Mouse (Mus musculus) myocyte (in vitro differentiated cells): Measurements from ENCODE around the gene Fam174b.

Experiments
- E2F4 ChIP-seq: IDR thresholded peaks from one replicate; pipeline ENCODE4 v1.6.1; 2011; ENCODE audit warnings: mild to moderate bottlenecking, control low read depth, moderate library complexity; ENCODE audit not compliant: insufficient read depth
- MYOD1 ChIP-seq, 3 experiments: IDR thresholded peaks; one replicate each; pipeline ENCODE4 v1.6.1; 2011; ENCODE audit warnings: control low read depth in 2 of 3, low read depth in 2 of 3, mild to moderate bottlenecking in 2 of 3, moderate library complexity in 1 of 3; ENCODE audit not compliant: insufficient read length in 2 of 3, control insufficient read depth in 1 of 3
- MYOG ChIP-seq, 3 experiments: IDR thresholded peaks; one replicate each; pipeline ENCODE4 v1.6.1; 2011; ENCODE audit warnings: control low read depth in 2 of 3, low read depth in 2 of 3, mild to moderate bottlenecking in 2 of 3; ENCODE audit not compliant: insufficient read length in 2 of 3, control insufficient read depth in 1 of 3, insufficient read depth in 1 of 3
- POLR2A ChIP-seq: IDR thresholded peaks from one replicate; pipeline ENCODE4 v1.6.1; 2011; ENCODE audit warnings: low read depth, mild to moderate bottlenecking, control low read depth, moderate library complexity; ENCODE audit not compliant: insufficient read length
- POLR2AphosphoS2 ChIP-seq: IDR thresholded peaks from one replicate; pipeline ENCODE4 v1.6.1; 2011; ENCODE audit warnings: low read depth, control low read depth; ENCODE audit not compliant: insufficient read length
- USF1 ChIP-seq: IDR thresholded peaks from one replicate; pipeline ENCODE4 v1.6.1; 2011; ENCODE audit warnings: low read depth, mild to moderate bottlenecking, control low read depth, moderate library complexity

DNA sequence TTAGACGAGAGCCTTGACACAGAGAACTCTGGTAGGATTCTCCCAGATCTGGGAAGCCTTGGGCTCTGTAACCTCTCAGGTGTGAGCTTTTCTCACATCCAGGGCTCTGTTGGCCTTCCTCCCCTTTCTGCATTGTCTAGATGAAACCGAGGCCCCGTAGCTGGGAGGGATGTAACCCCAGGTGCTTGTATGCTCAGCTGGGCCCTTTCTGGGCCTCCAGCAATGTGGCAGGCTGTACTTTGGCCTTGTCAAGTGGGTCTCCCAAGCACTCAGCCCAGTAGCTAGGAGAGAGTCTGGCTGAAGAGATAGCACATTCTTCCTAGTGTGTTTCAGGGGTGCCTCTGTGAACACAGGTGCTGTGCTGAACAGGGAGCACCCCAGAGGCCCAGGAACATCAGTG is 7.4 kb downstream of the Fam174b start:
- no peak for TF ChIP-seq POLR2A
- TF ChIP-seq MYOG (IDR thresholded peaks at IDR 0.05; ENCODE audit: control insufficient read depth in 1 of 3, insufficient read depth in 1 of 3, insufficient read length in 2 of 3, low read depth in 2 of 3): no peak
- no peak for TF ChIP-seq USF1
- no peak for TF ChIP-seq MYOD1 (IDR thresholded peaks at IDR 0.05; ENCODE audit: control insufficient read depth in 1 of 3, insufficient read length in 2 of 3, low read depth in 2 of 3)
- no peak for TF ChIP-seq POLR2AphosphoS2
- TF ChIP-seq E2F4: no peak
